ENCODE assay signal across 13 mouse cellular contexts in genomic region chr4:142052391-142053132, GRCm38 (mm10). TPM values are rescaled to one million over a fixed set of nuclear protein-coding genes. Genes with fewer than 3 reads are reported as not detected.
DNase-seq lines count a peak whose midpoint lies in the region; ATAC-seq lines count a peak whose summit lies in the region.
"Had no signal": no experiment of that assay in that cellular context is flagged by ENCODE, and none has a peak within 500 bp of the region (broad histone marks: within the 10 kb centered on the region; RNA-seq: fewer than 3 reads in every experiment).

No protein-coding gene starts in this region.

- H3K4me3 ChIP-seq in heart, embryonic 11.5 days (ENCODE audit: low read depth, low read length), result no peak overlapping the region
- H3K4me3 ChIP-seq in embryonic facial prominence, embryonic 15.5 days (replicated peaks), result no peak overlapping the region
- H3K4me3 ChIP-seq in midbrain, embryonic 10.5 days, result no peak overlapping the region
- H3K4me3 ChIP-seq: myocyte had no signal

- H3K27ac ChIP-seq in heart, embryonic 11.5 days (ENCODE audit: low read depth, low read length), result no peak overlapping the region
- no peak overlapping the region for H3K27ac ChIP-seq in embryonic facial prominence, embryonic 15.5 days (replicated peaks)
- no peak overlapping the region for H3K27ac ChIP-seq in midbrain, embryonic 10.5 days (replicated peaks)

- peaks cover 37% of the 10 kb centered on the region for H3K4me1 ChIP-seq in heart, embryonic 11.5 days (ENCODE audit: control insufficient read depth, insufficient read depth, low read length)
- H3K4me1 ChIP-seq in embryonic facial prominence, embryonic 15.5 days, result peaks cover 10% of the 10 kb centered on the region
- peaks cover 7% of the 10 kb centered on the region for H3K4me1 ChIP-seq in midbrain, embryonic 10.5 days

- H3K9ac ChIP-seq in heart, embryonic 11.5 days (ENCODE audit: low read depth, low read length), result no peak overlapping the region
- H3K9ac ChIP-seq in embryonic facial prominence, embryonic 15.5 days, result no peak overlapping the region

- intact Hi-C loops in heart, postnatal 36 days (cut with DNase I), result no loop called here
- intact Hi-C loops in left cerebral cortex, postnatal 25 days (cut with DNase I), result no loop called here

- no peak for DNase-seq in heart, postnatal 36 days
- peak; percentile 88 to 90 for DNase-seq in kidney, postnatal 36 days
- DNase-seq in lung, postnatal 10 days, result peak; percentile 26
- DNase-seq in midbrain, embryonic 10.5 days (ENCODE audit: low spot score), result no peak
- DNase-seq in cerebellum, postnatal 4 days (ENCODE audit: low spot score in 2 of 2), result no peak
- DNase-seq in left cerebral cortex, postnatal 25 days (ENCODE audit: low spot score in 2 of 2), result no peak
- DNase-seq: right cerebral cortex, adult 18-20 months had no signal

- no peaks in the 10 kb centered on the region for H3K36me3 ChIP-seq in heart, embryonic 11.5 days (ENCODE audit: control insufficient read depth, insufficient read depth, low read length)
- H3K36me3 ChIP-seq in embryonic facial prominence, embryonic 15.5 days, result no peaks in the 10 kb centered on the region
- no peaks in the 10 kb centered on the region for H3K36me3 ChIP-seq in midbrain, embryonic 10.5 days

- H3K27me3 ChIP-seq in heart, embryonic 11.5 days (ENCODE audit: control insufficient read depth, insufficient read depth, low read length), result no peaks in the 10 kb centered on the region
- no peaks in the 10 kb centered on the region for H3K27me3 ChIP-seq in embryonic facial prominence, embryonic 15.5 days
- no peaks in the 10 kb centered on the region for H3K27me3 ChIP-seq in midbrain, embryonic 10.5 days (ENCODE audit: low read depth, poor library complexity, severe bottlenecking)

- H3K9me3 ChIP-seq in heart, embryonic 11.5 days (replicated peaks; ENCODE audit: control insufficient read depth, low read length), result no peaks in the 10 kb centered on the region
- H3K9me3 ChIP-seq in embryonic facial prominence, embryonic 15.5 days (replicated peaks), result no peaks in the 10 kb centered on the region
- H3K9me3 ChIP-seq in midbrain, embryonic 10.5 days (replicated peaks), result no peaks in the 10 kb centered on the region

- WGBS in heart, embryonic 11.5 days (ENCODE audit: insufficient replicate concordance), result 36% methylated on average over 22 of the region's 22 CpGs
- WGBS in embryonic facial prominence, embryonic 15.5 days, result 25% methylated on average over 22 of the region's 22 CpGs
- 56% methylated on average over 22 of the region's 22 CpGs for WGBS in midbrain, embryonic 10.5 days

- no peak; the same call in 1 of the 2 replicates for ATAC-seq in heart, embryonic 11.5 days (replicated peaks; ENCODE audit: insufficient number of reproducible peaks, low FRiP score, low TSS enrichment)
- ATAC-seq in embryonic facial prominence, embryonic 15.5 days (ENCODE audit: insufficient number of reproducible peaks, low FRiP score, low TSS enrichment, low read depth), result no peak
- ATAC-seq: activated CD4-positive, CD25-positive, alpha-beta regulatory T cell, adult 4 months; forebrain, embryonic 14.5 days had no signal

- H3K4me2 ChIP-seq in heart, embryonic 11.5 days, result peak overlapping the region; percentile 3; the same call in 1 of the 2 replicates
- H3K4me2 ChIP-seq in embryonic facial prominence, embryonic 15.5 days (replicated peaks), result peak overlapping the region; percentile 30

RNA-seq across cellular contexts. Expression of gene Tmem51, which starts 31.5 kb away (rescaled TPM):
- polyA plus RNA-seq in heart, embryonic 11.5 days (2014; fragmentation: Nextera tagmentation; extraction: Ambion mirVana), result 21.9 and 23.4 TPM in 2 replicates
- total RNA-seq in heart, postnatal 36 days (2021), result 1 to 10 TPM; 5.1 to 5.2 TPM
- 18.3 and 20.2 TPM in 2 replicates for polyA plus RNA-seq in embryonic facial prominence, embryonic 15.5 days (2015; fragmentation: Nextera tagmentation; extraction: Ambion mirVana)
- polyA plus RNA-seq in midbrain, embryonic 10.5 days (2016; fragmentation: Nextera tagmentation; extraction: Ambion mirVana), result 13.3 and 13.6 TPM in 2 replicates
- total RNA-seq in left cerebral cortex, postnatal 25 days (2021), result 1 to 10 TPM; 3.9 to 4.6 TPM
- polyA plus RNA-seq: myocyte had no signal

RNA-seq across cellular contexts. Expression of gene Fhad1, which starts 37.7 kb away (rescaled TPM):
- polyA plus RNA-seq in heart, embryonic 11.5 days (2014; fragmentation: Nextera tagmentation; extraction: Ambion mirVana), result 3.8 and 7.1 TPM in 2 replicates
- not detected for total RNA-seq in heart, postnatal 36 days (2021)
- 7.8 and 9.0 TPM in 2 replicates for polyA plus RNA-seq in embryonic facial prominence, embryonic 15.5 days (2015; fragmentation: Nextera tagmentation; extraction: Ambion mirVana)
- polyA plus RNA-seq in midbrain, embryonic 10.5 days (2016; fragmentation: Nextera tagmentation; extraction: Ambion mirVana), result 1.6 and 1.9 TPM in 2 replicates
- total RNA-seq in left cerebral cortex, postnatal 25 days (2021), result 1 to 10 TPM; 4.6 to 5.1 TPM
- total RNA-seq: hematopoietic stem cell, adult 5-6 weeks had no signal

Comparison
In these comparisons a context has a peak if more than half of its experiments do, and no peak if none do; other contexts are left out.
1. DNase-seq: peak in kidney, postnatal 36 days (2 of 2) and lung, postnatal 10 days (single experiment); none in heart, postnatal 36 days (0 of 2), midbrain, embryonic 10.5 days (single experiment), cerebellum, postnatal 4 days (0 of 2) and left cerebral cortex, postnatal 25 days (0 of 2).